28 mouse cellular contexts compared by ENCODE assay signal in the genomic region with DNA sequence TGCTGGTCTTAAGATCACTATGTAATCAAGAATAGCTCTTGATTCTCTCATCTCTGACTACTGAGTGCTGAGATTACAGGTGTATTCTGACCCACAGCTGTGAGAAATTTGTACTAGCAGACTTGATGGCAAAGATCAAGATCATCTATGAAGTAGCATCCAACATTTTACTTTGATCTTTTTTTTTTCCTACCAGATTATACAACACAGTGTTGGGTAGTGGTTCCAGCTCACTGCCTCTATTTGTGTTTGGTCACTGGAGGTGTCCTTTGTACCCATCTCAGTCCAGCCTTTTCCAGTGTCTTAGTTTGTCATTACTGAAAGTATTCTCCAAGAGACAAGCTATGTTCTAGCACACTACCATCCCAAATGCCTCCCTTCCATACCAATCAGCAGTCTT. TPM values are rescaled to one million over a fixed set of nuclear protein-coding genes. Genes with fewer than 3 reads are reported as not detected.
DNase-seq lines count a peak whose midpoint lies in the region; ATAC-seq and TF ChIP-seq lines count a peak whose summit lies in the region.
"Had no signal": no experiment of that assay in that cellular context is flagged by ENCODE, and none has a peak within 500 bp of the region (broad histone marks: within the 10 kb centered on the region; RNA-seq: fewer than 3 reads in every experiment).

No protein-coding gene starts in this region.

- no peaks in the 10 kb centered on the region for H3K79me2 ChIP-seq in liver, adult 2 months (ENCODE audit: control insufficient read depth, insufficient read depth, low read length)

- TF ChIP-seq CTCF in liver, adult 2 months (IDR thresholded peaks at IDR 0.05; ENCODE audit: low read depth, low read length): no peak

- H3K36me3 ChIP-seq in kidney, embryonic 14.5 days (ENCODE audit: control insufficient read depth, insufficient read depth, low read length): no peaks in the 10 kb centered on the region
- no peaks in the 10 kb centered on the region for H3K36me3 ChIP-seq in liver, adult 2 months (ENCODE audit: control insufficient read depth, insufficient read depth, low read length)
- H3K36me3 ChIP-seq in liver, embryonic 12.5 days: no peaks in the 10 kb centered on the region
- no peaks in the 10 kb centered on the region for H3K36me3 ChIP-seq in forebrain, embryonic 10.5 days (replicated peaks)
- H3K36me3 ChIP-seq: embryonic facial prominence, embryonic 10.5 days; embryonic facial prominence, embryonic 13.5 days; heart, embryonic 10.5 days; heart, embryonic 13.5 days; hindbrain, embryonic 12.5 days; hindbrain, embryonic 15.5 days had no signal

- TF ChIP-seq POLR2A in liver, adult 2 months (IDR thresholded peaks at IDR 0.05; ENCODE audit: extremely low read depth, insufficient read depth, low read length): no peak

- peak; percentile 21 to 83 for DNase-seq in kidney, adult 8-10 months
- DNase-seq in liver, adult 2 months (ENCODE audit: extremely low read depth, low read depth, low spot score): peak; percentile 91
- peak; percentile 7 to 42 for DNase-seq in kidney, postnatal 25 days
- no peak for DNase-seq in forebrain, embryonic 10.5 days (ENCODE audit: extremely low spot score, low spot score)
- DNase-seq: adrenal gland, adult 8-10 months; adrenal gland, postnatal 25 days; cerebellum, adult 11-12 months; cerebellum, adult 8-10 months; cerebellum, postnatal 10 days; cerebellum, postnatal 36 days; embryo, embryonic 11 days; gastrocnemius, postnatal 10 days; gastrocnemius, postnatal 36 days; heart, adult 2 months; heart, postnatal 14 days had no signal

- no peaks in the 10 kb centered on the region for H3K27me3 ChIP-seq in kidney, embryonic 14.5 days (ENCODE audit: control insufficient read depth, insufficient read depth, low read length)
- no peaks in the 10 kb centered on the region for H3K27me3 ChIP-seq in liver, adult 2 months (ENCODE audit: control insufficient read depth, insufficient read depth, low read length)
- H3K27me3 ChIP-seq in liver, embryonic 12.5 days (replicated peaks): no peaks in the 10 kb centered on the region
- 0 out of 2 replicates have a peak, but pooled peaks cover 6% of the 10 kb centered on the region for H3K27me3 ChIP-seq in forebrain, embryonic 10.5 days (ENCODE audit: poor library complexity, severe bottlenecking)
- H3K27me3 ChIP-seq: embryonic facial prominence, embryonic 13.5 days; forebrain, embryonic 13.5 days; heart, embryonic 13.5 days; hindbrain, embryonic 12.5 days; hindbrain, embryonic 15.5 days had no signal

- H3K4me1 ChIP-seq in kidney, embryonic 14.5 days (ENCODE audit: control insufficient read depth, insufficient read depth, low read length): no peaks in the 10 kb centered on the region
- peaks cover 9% of the 10 kb centered on the region for H3K4me1 ChIP-seq in liver, adult 2 months (ENCODE audit: control insufficient read depth, insufficient read depth, low read length)
- H3K4me1 ChIP-seq in liver, embryonic 12.5 days: no peaks in the 10 kb centered on the region
- no peaks in the 10 kb centered on the region for H3K4me1 ChIP-seq in forebrain, embryonic 10.5 days
- H3K4me1 ChIP-seq: embryonic facial prominence, embryonic 10.5 days; embryonic facial prominence, embryonic 13.5 days; forebrain, embryonic 13.5 days; heart, embryonic 10.5 days; heart, embryonic 13.5 days; hindbrain, embryonic 12.5 days; hindbrain, embryonic 15.5 days had no signal

- no peaks in the 10 kb centered on the region for H3K9me3 ChIP-seq in kidney, embryonic 14.5 days (ENCODE audit: control insufficient read depth, low read length)
- H3K9me3 ChIP-seq in liver, embryonic 12.5 days (replicated peaks): no peaks in the 10 kb centered on the region
- no peaks in the 10 kb centered on the region for H3K9me3 ChIP-seq in forebrain, embryonic 10.5 days
- H3K9me3 ChIP-seq: embryonic facial prominence, embryonic 10.5 days; embryonic facial prominence, embryonic 13.5 days; forebrain, embryonic 13.5 days; heart, embryonic 10.5 days; heart, embryonic 13.5 days; hindbrain, embryonic 12.5 days; hindbrain, embryonic 15.5 days had no signal

- H3K4me3 ChIP-seq in kidney, embryonic 14.5 days (ENCODE audit: low read length): no peak overlapping the region
- H3K4me3 ChIP-seq in liver, adult 2 months (ENCODE audit: insufficient read depth, low read depth, low read length): no peak overlapping the region
- H3K4me3 ChIP-seq in liver, embryonic 12.5 days: no peak overlapping the region
- no peak overlapping the region for H3K4me3 ChIP-seq in forebrain, embryonic 10.5 days
- H3K4me3 ChIP-seq: embryonic facial prominence, embryonic 10.5 days; embryonic facial prominence, embryonic 13.5 days; erythroblast, embryonic 14.5 days; forebrain, embryonic 13.5 days; heart, adult 2 months; heart, embryonic 10.5 days; heart, embryonic 13.5 days; hindbrain, embryonic 12.5 days; hindbrain, embryonic 15.5 days had no signal

- ATAC-seq in kidney, embryonic 14.5 days (ENCODE audit: low FRiP score, low TSS enrichment): no peak
- ATAC-seq in liver, embryonic 12.5 days: no peak
- ATAC-seq: CD4-positive, CD25-positive, alpha-beta regulatory T cell, adult 4 months; forebrain, embryonic 13.5 days; forebrain, embryonic 16.5 days had no signal

- H3K9ac ChIP-seq in kidney, embryonic 14.5 days (ENCODE audit: low read depth, low read length): no peak overlapping the region
- H3K9ac ChIP-seq in liver, adult 2 months (ENCODE audit: low read depth, low read length): no peak overlapping the region
- H3K9ac ChIP-seq in liver, embryonic 12.5 days: no peak overlapping the region
- H3K9ac ChIP-seq: embryonic facial prominence, embryonic 13.5 days; forebrain, embryonic 13.5 days; heart, embryonic 13.5 days; hindbrain, embryonic 12.5 days; hindbrain, embryonic 15.5 days had no signal

- H3K4me2 ChIP-seq in kidney, embryonic 14.5 days (replicated peaks; ENCODE audit: low read depth, low read length): no peak overlapping the region
- H3K4me2 ChIP-seq in liver, embryonic 12.5 days: no peak overlapping the region
- H3K4me2 ChIP-seq: embryonic facial prominence, embryonic 13.5 days; forebrain, embryonic 13.5 days; heart, embryonic 13.5 days; hindbrain, embryonic 12.5 days; hindbrain, embryonic 15.5 days had no signal

- no peak overlapping the region for H3K27ac ChIP-seq in kidney, embryonic 14.5 days (ENCODE audit: low read depth, low read length)
- no peak overlapping the region for H3K27ac ChIP-seq in liver, adult 2 months (replicated peaks; ENCODE audit: insufficient read depth, low read depth, low read length)
- no peak overlapping the region for H3K27ac ChIP-seq in liver, embryonic 12.5 days
- no peak overlapping the region for H3K27ac ChIP-seq in forebrain, embryonic 10.5 days
- H3K27ac ChIP-seq: embryonic facial prominence, embryonic 10.5 days; embryonic facial prominence, embryonic 13.5 days; forebrain, embryonic 13.5 days; heart, adult 2 months; heart, embryonic 10.5 days; heart, embryonic 13.5 days; hindbrain, embryonic 12.5 days; hindbrain, embryonic 15.5 days had no signal

RNA-seq across cellular contexts. Expression of a gene that starts 5.8 kb away (rescaled TPM):
- 0.09 TPM in 2 replicates for polyA plus RNA-seq in kidney, embryonic 14.5 days (2014; fragmentation: Nextera tagmentation; extraction: Ambion mirVana)
- total RNA-seq in liver, adult 2 months (2014; rRNA removed): 0.27 and 0.28 TPM in 2 replicates
- polyA plus RNA-seq in liver, adult 2 months (2012; rRNA removed): not detected in 2 replicates
- polyA plus RNA-seq in liver, embryonic 12.5 days (2016; fragmentation: Nextera tagmentation; extraction: Ambion mirVana): 0.32 and 0.50 TPM in 2 replicates
- polyA plus RNA-seq in forebrain, embryonic 10.5 days (2016; fragmentation: Nextera tagmentation; extraction: Ambion mirVana): 0.06 and 0.11 TPM in 2 replicates
- polyA plus RNA-seq: C2C12; embryonic facial prominence, embryonic 10.5 days; erythroblast, embryonic 14.5 days; hindbrain, embryonic 12.5 days; hindbrain, embryonic 15.5 days had no signal
